Mouse (Mus musculus) cerebellum, adult 11 months (tissue): ENCODE data around the gene Stx19.

Source experiments
- DNase-seq: peaks from one replicate; pipeline ENCODE4 v3.0.0; 2022

Gene Stx19

DNA sequence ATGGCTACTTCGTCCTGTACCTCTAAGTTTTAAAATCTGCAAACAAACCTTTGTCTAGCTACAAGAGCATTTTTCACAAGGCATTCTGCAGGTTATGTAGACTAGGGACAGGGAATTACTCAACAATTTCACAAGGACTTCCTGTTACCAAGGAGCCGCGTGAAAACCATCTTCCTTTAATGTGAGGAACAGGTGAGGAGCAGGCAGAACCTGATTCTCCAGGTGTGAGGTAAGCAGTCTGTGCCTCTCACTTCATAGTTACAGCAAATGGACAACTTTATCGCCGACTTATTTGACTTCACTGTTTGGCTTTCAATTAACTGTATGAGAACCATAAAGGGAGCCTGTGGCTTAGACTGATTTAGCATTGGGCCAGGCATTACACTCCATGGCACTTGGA lies at the start of gene Stx19:
Gene Stx19 (plus strand): TSS at position 186 of the 400 bp plus-strand sequence.
- DNase-seq: no peak

DNA sequence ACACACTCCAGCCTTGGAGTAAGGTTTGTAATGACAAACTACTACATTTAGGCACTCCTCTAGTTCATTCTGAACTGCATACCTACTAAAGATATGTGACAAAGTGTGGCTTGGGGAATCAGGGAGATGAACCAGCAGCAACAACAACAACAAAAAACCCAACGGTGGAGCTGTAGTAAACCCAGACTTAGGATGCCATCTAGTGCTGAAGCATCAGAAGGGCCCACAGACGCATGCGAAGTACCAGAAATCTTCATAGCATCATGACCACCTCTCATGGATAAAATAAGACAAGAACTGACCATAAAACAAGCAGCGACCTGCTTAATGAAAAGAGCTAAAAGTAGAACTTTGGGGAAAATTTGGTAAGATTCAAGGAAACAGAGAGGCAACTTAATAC lies 41.0 kb upstream of the Stx19 start:
- DNase-seq: no peak

DNA sequence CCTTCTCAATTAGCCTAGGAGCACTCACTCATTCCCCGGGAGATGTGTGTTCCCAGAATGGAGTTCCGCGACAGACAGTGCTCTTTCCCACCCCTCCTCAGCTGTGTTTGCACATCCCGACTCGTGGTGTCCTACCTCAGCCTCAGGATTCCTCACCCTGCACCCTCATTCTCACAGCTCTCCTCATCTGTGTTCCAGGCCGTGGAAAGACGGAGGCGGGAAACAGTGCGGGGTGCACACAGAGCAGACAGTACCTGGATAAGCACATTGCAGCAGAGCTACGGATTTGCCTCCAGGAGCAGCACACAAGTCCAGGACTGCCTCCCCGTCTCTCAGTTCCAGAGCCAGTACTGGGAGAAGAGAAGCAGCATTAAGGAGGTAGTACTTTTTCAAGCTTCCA lies 38.4 kb upstream of the Stx19 start:
- DNase-seq: no peak

DNA sequence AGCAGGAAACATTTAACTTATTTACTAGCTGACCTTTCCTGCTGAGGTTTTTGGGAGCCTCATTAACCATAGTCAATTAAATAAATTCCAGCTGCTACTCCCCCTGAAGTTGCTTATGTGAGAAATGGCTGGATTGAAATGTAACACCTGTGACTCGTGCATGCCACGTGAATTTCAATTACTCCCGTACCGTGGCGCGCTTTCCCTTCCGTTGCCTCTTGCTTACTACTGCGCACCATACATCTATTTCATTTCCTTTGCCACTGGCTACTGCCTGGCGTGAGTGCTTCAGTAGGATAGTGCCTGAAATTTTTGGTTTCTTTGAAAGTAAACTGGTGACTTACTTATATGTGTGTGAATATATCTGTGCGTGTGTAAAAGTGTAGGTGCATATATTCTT lies 36.2 kb upstream of the Stx19 start:
- no peak for DNase-seq

DNA sequence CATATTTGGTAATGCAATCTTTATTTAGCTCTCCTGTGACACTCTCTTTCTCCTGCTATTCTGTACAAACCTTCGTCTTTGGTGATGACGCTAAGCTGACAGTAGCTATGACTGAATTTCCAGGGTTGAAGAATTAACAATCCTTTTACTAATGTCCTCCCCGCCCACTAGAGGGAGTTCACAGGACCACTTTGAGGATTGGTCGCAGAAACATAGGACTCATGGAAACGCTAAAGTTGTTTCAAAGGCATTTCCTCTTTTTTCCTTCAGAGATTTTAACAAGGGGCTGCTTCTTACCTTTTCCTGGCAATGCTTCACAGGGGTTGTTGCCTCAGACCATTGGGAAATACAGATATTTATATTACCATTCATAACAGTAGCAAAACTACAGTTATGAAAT lies 32.2 kb upstream of the Stx19 start:
- DNase-seq: no peak

DNA sequence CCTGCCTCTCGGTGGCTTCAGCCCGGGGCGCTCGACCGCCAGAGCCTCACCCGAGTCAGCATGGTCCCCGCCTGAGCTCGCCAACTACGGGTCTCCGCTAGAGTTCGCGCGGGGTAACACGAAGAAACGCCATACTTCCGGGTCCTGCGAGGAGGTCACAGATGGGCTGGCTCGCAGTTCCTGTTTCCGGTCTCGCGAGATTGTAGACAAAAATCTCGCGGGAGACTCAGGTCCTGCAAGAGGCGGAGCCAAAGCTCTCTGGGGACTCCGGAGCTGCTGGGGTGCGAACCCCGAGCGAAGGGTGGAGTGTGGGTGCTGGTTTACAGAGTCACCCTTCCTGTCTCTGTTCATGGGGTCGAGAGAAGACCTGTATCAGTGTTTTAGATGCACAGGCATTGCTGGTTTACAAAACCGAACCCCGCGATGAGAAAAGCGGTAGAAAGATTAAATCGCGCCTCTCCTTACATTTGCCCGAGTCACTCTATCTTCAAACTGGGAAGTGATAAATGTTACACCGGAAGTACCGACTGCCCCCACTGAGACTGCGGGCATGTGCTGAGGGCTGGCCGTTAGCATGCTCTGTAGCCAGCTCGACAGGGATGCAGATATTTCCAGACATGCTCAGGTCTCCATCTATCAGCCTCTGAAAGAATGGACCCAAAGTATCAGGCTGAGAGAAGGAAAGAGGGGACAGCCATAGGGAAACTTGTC lies 27.7 kb upstream of the Stx19 start, which contains the start of gene Nsun3:
Gene Nsun3 (minus strand): TSS at position 198 of the 711 bp plus-strand sequence.
- DNase-seq: peak; percentile 89

DNA sequence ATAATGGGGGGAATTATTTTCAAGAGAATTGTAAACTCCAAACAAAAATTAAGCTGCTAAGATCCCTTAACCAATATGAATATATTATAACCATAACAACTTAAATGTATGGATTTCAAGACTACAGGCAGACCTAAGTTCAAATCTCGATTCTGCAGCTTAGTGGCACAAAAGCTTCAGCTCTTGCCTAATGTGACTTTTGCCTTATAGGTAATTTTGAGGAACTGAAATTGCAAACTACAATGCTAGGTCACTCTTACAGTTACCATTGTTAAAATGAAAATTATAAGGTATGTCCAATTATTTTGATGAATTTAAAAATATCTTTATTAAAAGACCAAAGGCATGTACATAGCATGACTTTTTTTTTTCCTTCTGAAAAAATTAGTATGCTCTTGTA lies 17.9 kb upstream of the Stx19 start:
- DNase-seq: no peak

DNA sequence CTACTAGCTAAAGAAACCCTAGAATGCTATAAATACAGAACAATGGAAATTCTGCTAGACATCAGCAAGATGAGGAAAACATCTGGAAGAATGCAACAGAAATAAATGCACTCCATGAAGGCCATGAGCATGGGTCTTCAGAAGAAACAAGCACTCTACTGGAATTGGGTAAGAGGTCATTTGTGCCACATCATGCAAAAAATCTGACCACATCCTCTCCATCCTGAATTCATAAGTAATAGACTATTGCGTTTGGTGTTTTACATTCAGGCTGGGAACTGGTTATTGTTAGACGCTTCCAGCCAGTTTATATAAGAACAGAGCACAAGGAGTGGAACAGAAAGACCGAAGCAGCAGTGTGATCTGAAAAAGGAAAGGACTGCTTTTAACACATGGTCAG lies 15.7 kb upstream of the Stx19 start:
- DNase-seq: no peak

DNA sequence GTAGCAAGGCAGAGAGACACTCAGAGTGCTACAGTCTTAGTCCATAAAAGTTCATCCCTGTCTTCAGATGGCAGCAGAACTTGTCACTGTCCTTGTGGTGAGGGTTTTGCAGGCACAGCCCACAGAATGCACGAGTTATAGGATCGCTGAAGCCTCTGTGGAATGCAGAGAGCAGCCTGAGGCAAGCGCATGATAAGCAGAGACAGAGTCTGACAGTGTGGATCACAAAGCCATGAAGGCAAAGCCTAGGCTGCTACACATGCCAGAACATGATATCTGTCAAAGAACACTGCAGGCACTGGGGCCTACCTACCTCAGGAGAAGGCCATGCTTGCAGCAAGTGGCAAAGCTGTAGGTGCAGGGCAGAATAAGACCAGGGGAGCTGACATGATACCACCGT lies 15.1 kb upstream of the Stx19 start:
- DNase-seq: no peak

DNA sequence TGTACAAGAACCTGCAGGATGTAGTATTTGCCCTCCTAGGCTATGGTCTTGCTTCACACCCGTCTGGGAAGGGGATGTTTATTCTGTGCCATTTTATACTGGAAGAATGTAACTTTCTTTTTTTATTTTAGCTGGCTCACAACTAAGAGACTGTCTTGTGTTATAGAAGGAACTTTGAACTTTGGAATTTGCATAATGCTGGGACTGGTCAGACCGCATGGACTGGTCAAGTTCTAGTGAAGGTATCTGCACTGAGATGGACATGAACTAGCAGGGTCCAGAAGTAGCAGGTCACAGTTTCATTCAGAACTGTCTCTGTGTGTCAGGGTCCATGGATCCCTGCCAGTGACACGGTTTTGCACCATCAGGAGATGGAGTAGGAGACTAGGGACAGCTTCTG lies 14.6 kb upstream of the Stx19 start:
- DNase-seq: no peak

DNA sequence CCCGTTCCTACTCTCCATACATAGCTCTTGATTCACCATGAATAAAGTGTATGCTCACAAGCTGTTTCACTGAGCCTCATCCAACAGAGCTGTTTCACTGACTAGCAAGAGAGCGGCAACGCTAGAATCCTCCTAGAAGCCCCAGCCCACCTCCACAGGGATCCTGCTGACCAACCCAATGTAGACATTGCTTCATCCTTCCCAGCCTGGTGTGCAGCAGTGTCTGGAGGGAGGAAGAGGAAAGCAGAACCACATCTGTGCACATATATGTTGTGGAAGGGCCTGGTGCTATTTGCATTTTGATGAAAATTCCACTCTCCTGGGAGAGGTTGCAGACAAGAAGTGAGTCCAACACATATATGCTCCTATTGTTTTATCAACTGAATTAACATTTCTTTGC lies 9.9 kb upstream of the Stx19 start:
- no peak for DNase-seq

DNA sequence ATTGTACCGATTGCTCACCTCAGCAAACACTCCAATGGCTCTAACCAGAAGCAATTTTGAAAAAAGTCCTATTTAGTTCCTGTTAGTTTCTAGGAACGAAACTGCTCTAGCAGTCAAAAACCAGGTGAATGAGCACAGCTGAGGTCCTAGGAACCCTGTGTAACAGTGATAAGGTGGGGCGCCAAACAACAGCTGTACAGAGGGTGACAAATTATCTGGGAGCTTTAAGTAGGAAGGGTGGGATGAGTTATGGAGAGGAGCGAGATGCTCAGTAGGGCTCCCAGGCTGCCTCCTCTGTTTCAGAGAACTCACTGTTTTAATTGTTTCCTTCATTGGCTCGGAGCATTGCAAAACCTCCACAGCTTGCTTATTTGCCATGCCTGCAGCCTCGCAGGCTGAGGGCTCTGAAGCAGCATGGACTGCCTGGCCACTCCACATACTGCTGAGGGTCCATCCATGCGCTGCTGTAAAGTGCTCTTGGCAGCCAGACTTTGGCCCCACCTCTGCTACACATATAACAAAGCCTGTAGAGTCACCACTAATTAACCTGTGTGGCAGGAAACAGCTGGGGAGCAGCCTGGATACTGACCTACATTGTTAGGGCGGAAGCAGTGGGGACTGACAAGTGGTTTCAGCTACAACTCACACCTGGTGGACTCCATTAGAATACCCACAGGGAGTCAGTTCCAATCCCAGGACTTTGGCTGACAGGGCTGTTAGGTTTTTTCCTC lies 7.1 kb upstream of the Stx19 start:
- no peak for DNase-seq

DNA sequence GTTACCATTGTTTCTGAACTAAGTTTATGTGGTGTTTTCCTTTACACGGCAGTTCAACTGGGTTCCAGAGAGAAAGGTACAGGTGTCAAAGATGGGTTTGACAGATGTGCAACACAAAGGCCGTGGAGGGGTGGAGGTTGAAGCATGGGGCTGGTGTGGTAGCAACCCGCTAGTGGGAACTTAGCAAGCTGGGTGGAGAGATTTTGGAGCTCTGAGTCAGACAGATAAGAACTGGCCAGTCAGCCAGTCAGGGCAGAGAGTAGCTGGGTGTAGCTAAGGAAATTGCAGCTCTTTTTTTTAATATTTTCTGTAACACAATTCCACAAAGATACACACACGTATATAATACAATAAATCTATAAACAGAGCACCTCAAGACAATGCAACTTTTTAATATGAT lies 3.6 kb upstream of the Stx19 start:
- DNase-seq: no peak

DNA sequence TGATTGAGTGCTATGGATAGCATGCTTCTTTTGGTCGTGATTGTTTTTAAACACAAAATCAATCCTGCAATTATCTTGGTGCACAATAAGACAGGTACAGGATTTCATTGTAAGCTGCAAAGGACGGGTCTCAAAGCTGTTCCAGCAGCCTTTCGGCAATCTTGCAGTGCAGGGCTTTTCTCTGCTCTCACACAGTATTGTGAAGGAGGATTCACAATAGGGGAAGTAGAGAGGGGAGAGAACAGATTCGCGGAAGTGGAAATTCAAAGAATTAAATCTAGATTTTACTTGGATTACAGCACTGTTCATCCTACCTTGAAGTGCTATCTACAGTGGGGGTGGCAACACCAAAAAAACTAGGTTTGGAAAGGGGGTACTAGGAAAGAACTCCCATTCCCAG lies 686 bp upstream of the Stx19 start:
- DNase-seq: no peak

DNA sequence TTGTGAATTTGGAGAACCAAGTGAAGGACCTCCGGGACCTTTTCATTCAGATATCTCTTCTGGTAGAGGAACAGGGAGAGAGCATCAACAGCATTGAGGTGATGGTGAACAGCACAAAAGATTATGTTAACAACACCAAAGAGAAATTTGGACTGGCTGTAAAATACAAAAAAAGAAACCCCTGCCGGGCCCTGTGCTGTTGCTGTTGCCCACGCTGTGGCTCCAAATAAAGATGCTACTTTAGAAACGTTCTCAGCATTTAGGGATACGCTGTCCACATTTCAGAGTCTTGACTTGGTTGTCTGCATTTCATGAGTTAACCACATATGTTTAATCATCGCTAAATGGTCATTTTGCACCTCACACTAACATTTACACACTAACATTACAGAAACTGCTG lies 8.0 kb downstream of the Stx19 start:
- no peak for DNase-seq

DNA sequence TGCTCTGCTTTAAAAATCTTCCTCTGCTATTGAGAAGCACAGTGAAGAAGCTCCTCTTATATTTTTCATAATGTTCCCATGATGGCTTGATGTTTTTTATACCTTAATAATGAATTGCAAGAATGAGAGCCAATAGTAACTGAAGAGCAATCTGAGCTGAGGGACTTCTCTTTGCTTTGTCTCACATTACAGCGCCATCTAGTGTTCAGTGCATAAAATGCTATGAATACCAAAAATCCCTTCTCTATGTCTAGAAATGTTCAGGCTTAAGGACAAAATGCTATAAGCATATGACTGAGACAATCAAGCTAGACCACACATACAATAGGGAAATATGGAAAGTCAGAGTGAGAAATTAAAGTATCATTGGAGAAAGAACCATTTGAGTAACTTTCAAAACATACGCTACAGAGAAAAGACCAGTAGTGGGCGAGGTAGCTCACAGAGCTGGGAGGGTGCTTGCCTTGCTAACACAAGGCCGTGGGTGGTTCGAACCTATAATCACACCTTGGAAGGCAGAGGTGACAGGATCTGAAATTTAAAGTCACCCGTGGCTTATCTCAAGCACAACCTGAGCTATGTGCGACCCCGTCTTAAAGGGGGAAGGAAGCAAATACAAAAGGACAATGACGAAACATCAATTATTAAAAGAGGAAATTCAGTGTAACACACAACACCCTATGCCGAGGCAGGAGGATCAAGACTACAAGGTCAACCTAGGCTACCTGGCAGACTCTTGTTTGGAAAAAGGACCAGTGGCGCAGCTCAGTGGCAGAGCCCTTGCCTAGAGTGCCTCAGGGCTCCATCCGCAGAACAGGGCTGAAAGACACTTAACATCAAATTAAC lies 11.9 kb downstream of the Stx19 start:
- DNase-seq: no peak

DNA sequence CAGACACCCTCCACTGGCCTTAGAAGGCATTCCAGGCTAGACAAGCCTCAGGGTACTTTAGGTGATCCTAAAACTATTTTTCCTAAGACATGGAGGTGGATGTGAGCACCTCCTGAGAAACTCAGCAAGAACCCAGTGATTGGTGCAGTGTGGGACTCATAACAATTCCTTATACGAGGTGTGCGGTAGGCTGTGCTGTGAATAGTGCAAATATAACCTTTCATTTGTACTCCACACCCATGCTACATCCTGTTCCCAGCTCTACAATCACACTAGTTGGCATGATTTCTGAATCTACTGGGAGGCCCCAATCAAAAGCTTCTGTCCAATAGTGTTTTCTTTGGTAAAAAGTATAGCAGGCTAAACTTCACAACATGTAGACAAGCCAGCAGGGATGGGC lies 17.6 kb downstream of the Stx19 start:
- DNase-seq: no peak

DNA sequence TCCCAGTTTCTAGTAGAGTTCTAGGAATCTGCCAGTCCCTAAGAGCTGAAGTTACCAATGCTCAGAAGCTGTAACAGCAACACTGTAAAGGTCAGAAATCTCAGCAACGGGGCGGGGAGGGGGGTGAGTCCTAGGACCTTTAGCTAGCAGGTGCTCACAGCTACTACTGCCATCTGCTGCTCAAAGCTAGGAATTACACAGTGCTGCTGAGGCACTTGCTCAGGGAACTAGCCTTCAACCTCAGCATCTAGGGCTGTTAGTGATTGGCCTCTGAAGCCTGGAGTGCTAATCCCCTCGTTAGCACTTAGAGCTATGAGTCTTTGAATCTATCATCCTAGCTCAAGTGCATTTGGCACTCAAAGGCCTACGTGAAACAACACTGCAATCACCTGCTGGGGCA lies 18.0 kb downstream of the Stx19 start:
- DNase-seq: no peak

DNA sequence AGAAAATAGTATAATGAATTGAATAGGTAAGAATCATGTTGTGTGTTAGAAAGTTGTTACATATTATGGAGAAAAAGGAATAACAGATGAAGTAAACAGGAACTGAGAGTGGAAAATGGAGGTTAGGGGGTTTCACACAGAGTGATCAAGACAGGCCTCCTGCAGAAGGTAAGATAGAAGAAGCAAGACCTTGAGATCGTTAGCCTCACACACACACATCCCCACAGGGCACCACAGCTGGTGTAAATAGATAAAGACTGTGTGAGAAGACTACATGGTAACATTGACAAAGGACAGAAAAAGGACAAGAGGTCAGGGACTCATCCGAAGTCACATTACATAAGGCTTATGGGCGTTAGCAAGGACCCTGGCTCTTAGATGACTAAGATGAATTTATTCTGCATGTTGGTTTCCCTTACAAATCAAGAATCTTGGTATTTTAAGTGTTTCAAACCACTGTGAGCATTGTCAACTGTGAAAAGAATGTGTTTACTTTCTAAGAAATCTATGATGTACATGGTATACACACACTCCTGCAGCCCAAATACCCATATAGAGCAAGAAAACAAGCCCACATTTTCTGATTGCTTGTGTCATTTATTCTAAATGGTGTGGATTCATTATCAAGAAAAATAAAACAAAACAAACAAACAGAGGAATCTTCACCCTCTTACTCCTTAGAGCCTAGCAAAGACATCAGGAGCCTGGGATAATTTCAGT lies 19.7 kb downstream of the Stx19 start:
- no peak for DNase-seq

DNA sequence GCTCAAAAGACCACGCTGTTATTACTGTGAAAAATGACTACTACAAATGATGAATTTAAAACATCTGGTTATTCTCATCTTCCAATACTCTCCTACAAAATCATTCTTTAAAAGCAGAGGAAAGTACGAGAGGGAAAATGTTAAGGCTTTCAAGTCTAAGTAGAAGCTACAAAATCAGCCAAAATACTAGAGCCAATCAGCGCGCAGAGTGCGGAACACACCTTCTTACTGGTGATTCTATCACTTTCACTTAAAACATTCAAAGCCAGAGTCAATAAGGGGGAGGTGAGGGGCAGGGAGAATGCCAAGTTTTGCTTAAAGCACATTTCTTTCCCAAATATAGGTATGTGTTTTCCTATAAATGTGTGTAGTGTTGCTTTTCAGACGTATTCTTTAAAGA lies 30.9 kb downstream of the Stx19 start:
- no peak for DNase-seq

DNA sequence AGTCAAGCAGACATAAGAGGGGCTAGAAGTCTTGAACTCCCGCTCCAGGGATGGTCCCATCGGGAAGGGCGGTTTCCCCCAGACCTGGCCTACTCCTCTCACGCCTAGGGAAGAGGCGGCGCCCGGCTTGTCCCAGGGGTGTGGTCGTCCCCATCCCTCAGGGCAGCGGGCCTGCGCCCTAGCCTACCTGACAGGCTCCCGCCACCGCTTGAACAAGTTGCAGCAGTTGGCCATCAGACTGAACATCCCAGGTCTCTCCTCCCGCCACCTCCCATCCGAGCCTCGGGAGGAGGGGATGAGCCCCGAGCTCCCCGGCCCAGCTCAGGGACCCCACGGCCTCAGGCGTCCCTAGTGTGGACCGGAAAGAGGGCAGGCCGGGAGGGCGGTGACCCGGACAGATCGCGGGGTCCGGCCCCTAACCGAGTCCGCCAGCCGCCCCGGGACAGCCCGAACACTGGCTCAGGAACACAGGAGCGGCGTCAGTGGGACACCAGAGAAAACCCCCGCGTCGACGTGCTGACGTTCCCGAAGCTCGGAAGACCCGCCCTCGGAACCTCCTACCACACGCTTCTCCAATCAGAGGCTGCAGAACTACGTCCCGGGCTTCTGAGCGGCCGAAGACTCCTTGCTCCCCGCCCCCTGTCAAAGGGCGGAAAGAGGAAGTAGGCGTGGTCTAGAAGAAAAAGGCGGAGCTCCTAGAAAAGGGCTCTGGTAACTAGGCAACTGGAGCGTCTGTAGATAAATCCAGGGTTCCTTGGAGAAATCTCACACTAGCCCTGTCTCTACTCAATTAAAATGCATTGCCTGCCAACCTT lies 32.2 kb downstream of the Stx19 start, which contains the start of gene Arl13b:
Gene Arl13b (minus strand): TSS at position 543 of the 815 bp plus-strand sequence.
- peak; percentile 89 for DNase-seq
